Mouse (Mus musculus) adrenal gland, adult 2 months (tissue): ENCODE measurements around the gene Vmn2r85. TPM values are rescaled to one million over a fixed set of nuclear protein-coding genes. Genes with fewer than 3 reads are reported as not detected.
"Not testable (repeated sequence)": the region's sequence is repeated elsewhere in the genome, so short reads cannot be mapped to it uniquely, and the experiment has no call there.

Experiments used
- DNase-seq: peaks from one replicate; pipeline ENCODE4 v3.0.0; 2021
- long read RNA-seq: library from polyadenylated mRNA; stranded (forward); transcript quantifications from one replicate; pipeline ENCODE4 v2.0.0, GENCODE M21; 2021
- polyA plus RNA-seq: library from polyadenylated mRNA; depleted of rRNA; stranded (reverse); fragments of >200 nt; gene quantifications from 2 replicates; pipeline ENCODE4 v1.2.3, GENCODE M21; 2012; rRNA removed
- total RNA-seq, 2 experiments: library from RNA; stranded (reverse); gene quantifications; 2 replicates each; pipeline ENCODE4 v1.2.3; 2021

Vmn2r85 gene
- total RNA-seq (not detected), polyA plus RNA-seq (not detected in 2 replicates)
- long read RNA-seq, result 0 reads

DNA sequence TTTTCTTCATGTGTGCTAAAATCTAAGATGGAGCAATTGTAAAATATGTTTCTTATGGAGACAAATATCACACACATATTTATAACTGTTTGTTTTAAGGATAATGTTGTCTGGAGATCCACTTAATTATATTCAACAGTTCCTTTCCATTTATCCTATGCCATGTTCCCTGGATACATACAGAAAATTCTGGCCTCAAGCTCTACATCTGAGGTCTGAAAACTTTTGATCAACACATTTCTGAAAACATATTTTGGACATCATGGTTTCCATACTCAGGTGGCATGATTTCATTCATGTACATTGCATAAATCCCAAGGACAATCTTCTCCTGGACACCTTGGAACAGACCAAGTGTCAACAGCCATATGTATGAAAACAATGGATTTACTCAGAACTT, at the start of gene Vmn2r85:
Vmn2r85 (minus strand) TSS at position 101 of the 400 bp plus-strand sequence.
- DNase-seq, result not testable (repeated sequence)

DNA sequence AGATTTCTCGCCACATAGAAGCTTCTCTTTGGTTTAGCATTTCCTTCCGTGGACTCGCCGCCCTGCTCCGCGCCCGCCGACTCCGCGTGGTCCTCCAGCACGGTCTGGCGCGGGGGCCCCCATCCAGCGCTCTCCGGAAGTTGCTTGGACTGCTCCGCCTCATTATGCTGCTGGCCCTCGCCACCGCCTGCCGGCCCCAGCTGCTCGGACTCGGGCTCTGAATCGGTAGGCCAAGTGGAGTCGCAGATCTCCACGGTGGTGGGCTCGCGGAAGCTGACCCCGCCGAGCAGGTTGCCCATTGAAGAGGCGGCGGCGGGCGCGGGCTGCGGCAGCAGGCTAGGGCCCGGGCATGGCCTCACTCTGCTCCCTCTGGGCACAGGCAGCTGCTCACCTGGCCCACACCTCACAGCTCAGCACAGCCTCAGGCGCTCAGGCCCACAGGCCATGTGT, 40.8 kb upstream of the Vmn2r85 start:
- DNase-seq, result peak; percentile 29

DNA sequence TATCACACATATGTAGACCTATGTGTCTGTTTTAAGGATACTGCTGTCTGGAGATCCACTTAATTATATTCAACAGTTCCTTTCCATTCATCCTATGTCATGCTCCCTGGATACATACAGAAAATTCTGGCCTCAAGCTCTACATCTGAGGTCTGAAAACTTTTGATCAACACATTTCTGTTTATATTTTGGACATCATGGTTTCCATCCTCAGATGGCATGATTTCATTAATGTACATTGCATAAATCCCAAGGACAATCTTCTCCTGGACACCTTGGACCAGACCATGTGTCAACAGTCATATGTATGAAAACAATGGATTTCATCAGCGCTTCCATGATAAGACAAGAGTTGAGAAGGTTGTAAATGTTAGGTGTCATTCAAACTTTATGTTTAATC, 26.4 kb upstream of the Vmn2r85 start, which contains the start of gene Vmn2r86:
Vmn2r86 (minus strand) TSS at position 101 of the 400 bp plus-strand sequence.
- DNase-seq, result not testable (repeated sequence)

DNA sequence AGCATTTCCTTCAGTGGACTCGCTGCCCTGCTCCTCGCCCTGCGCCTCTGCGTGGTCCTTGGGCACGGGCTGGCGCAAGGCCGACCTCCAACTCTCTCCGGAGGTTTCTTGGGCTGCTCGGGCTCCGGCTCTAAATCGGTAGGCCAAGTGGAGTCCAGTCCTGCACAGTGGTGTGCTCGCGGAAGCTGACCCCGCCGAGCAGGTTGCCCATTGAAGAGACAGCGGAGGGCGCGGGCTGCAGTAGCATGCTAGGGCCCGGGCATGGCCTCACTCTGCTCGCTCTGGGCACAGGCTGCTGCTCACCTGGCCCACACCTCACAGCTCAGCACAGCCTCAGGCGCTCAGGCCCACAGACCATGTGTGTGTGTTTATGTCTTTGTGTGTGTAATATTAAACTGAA, 15.3 kb upstream of the Vmn2r85 start:
- no peak for DNase-seq

DNA sequence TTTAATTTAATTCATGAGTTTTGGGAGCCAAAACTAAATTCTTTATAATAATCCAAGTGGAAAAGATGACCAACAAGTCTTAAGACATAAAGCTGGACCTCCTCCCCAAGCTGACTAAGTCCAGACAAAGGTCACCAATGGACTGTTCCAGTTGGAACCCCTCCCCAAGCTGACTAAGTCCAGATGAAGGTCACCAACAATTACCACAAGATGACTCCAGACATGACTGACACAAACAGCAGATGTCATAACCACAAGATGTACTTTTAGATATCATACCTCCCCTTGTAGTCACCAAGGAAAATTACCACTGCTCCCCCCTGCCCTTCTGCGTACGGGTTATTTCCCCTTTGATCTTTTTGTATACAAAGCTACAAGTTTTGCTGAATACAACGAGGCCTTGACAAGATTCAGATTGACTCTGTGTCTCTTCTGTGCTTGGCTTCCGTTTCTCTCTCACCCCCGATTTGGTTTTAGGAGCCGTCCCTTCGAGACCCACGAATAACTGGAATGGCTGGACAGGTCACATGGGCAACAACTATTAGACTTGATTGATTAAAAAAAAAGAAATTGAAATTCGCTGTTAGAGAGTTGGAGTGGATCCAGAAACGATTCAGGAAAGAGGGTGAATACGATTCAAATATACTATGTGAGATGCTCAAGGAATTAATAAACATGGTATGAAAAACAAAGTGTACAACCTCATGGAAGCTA, 4.8 kb upstream of the Vmn2r85 start:
- DNase-seq, result peak; percentile 48

DNA sequence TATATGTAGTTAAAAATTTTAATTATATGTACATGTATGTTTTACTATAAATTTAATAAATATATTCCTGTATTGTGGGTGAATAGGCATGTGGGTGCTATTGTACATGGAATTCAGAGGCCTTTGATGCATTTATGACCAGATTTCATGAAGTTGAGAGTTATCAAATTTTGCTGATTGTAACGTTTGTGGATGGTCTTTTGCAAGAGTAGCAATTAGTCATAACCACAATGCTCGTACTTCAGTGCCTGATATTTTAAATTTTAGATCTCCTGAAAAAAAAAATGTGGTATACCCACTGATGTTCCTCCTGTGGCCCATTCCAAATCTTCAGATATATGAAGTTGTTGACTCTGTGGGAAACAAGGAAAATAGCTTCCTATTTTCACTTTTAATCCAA, 7.1 kb downstream of the Vmn2r85 start:
- DNase-seq, result not testable (repeated sequence)

DNA sequence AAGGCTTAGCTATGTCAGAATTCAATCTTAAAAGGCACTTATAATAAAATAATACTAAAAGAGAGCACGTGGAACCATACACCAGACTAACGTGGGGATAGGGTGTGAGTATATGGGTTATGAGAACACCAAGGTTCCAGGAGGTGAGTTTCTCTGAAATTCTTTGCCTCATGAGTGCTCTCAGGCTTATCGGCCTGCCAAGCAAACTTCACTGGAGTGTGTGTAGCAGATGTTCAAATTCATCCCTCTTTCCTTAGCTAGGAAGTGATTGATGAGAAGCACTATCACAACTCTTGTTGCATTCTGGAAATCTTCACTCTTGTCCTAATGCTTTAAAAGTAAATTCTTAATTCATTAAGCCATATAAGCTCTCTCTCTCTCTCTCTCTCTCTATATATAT, 9.1 kb downstream of the Vmn2r85 start:
- DNase-seq, result no peak

GRCm38 (mm10) chr10:130419954-130420353, 9.5 kb downstream of the Vmn2r85 start:
- DNase-seq, result not testable (repeated sequence)

- DNase-seq, result not testable (repeated sequence)
Observed at GRCm38 (mm10) chr10:130416352-130416751, 13.2 kb downstream of the Vmn2r85 start.

DNA sequence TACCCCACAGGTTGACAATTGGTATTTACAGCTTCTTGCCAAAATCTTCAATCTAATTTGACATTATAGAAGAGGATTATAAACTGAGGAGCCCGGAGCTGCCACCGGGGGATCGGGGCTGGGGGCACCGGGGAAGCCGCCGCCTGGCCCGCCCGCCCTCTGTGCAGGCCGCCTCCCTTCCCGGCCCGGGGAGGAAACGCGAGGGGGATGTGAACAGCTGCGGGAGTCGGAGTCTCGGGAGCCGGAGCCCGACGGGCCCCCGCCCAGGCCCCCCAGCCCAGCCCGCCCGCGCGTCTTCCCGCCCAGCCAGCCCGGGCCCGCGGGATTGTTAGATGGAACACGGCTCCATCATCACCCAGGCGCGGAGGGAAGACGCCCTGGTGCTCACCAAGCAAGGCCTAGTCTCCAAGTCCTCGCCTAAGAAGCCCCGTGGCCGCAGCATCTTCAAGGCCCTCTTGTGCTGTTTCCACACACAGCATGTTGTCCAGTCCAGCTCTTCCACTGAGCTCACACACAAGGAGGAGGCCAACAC, 17.3 kb downstream of the Vmn2r85 start:
- not testable (repeated sequence) for DNase-seq

DNA sequence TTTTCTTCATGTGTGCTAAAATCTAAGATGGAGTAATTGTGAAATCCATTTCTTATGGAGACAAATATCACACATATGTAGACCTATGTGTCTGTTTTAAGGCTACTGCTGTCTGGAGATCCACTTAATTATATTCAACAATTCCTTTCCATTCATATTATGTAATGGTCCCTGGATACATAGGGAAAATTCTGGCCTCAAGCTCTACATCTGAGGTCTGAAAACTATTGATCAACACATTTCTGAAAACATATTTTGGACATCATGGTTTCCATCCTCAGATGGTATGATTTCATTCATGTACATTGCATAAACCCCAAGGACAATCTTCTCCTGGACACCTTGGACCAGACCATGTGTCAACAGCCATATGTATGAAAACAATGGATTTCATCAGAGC, 35.3 kb downstream of the Vmn2r85 start, which contains the start of gene Vmn2r84:
Vmn2r84 (minus strand) TSS at position 101 of the 400 bp plus-strand sequence.
- no peak for DNase-seq

DNA sequence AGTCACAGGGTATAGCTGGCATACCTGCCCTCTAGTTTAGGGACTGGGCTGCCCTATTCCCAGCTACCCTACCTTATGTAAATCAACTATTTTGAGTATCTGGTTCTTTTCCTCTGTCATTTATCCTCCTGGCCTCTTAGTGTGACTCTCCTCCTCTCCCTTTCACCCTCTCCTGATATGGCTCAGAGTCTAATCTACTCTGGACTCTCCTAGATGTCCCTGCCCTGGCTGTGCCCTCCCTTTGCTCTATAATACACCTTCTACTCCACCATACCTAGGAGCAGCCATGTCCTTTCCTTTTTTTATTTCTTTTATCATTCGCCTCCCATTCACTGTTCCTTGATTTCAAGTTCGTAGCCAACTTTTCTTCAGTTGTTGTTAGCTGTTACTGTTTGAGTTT, 54.4 kb downstream of the Vmn2r85 start:
- DNase-seq, result no peak

DNA sequence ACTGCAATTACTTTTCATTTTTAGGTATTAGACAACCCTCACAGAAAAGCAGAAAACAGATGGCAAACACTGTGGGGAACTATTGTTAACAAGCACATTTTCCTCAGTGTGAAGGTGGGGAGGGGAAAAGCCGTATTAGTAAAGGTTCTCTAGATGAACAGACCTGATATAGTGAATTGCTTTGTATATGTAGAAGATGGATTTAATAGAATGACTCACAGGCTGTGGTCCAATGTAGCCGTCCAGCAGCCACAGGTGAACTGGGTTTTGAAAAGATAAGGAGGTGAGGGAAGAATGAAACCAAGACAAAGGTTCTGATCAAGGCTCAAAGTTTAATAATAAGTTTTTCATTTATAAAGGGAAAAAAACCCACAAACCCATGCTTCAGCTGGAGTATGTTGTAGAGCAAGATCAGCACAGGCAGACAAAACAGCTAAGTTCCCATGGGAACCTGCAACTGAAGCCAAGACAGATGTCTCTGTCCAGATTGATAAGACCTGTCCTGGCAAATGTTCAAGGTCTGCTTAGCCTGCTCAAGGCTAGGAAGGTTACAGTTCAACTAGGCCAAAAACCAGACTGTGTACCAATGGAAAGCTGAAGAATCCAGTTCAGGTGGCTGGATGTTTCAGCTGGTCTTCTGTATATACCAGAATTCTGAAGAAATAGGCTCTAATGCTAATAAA, 56.9 kb downstream of the Vmn2r85 start:
- DNase-seq, result no peak

GRCm38 (mm10) chr10:130371644-130372043, 57.9 kb downstream of the Vmn2r85 start:
- no peak for DNase-seq

- no peak for DNase-seq
Observed at GRCm38 (mm10) chr10:130370005-130370682, 59.4 kb downstream of the Vmn2r85 start.

- no peak for DNase-seq
Observed at GRCm38 (mm10) chr10:130368384-130368783, 61.1 kb downstream of the Vmn2r85 start.

DNA sequence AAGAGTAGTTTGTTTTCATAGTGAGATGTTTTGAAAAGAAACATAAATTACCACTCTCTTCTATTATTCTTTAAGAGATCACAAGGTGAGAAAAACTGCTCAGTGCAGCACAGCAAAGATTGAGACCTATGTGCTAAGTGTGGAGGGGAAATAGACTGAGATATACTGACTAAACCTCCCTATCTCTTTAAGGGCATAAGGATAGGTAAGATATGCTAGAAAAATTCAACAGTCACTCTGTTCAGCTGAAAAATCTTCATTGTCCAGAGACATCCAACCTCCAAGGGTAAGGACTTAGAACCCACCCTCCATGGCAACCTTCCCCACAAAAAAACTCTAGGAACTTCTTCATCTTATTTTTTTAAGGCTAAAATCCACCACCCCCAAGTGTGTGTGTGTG, 64.7 kb downstream of the Vmn2r85 start:
- no peak for DNase-seq

Other genes starting within 250 kb of the Vmn2r85 start
- not detected for gene Olfr826, start 245.5 kb downstream of the Vmn2r85 start, total RNA-seq
- not detected in 2 replicates for gene Olfr826, start 245.5 kb downstream of the Vmn2r85 start, polyA plus RNA-seq
- gene Olfr827, start 215.3 kb downstream of the Vmn2r85 start, total RNA-seq, result not detected
- gene Olfr827, start 215.3 kb downstream of the Vmn2r85 start, polyA plus RNA-seq, result not detected in 2 replicates
- gene Neurod4, start 149.5 kb downstream of the Vmn2r85 start, total RNA-seq, result 1 to 10 TPM in 1 of 2 experiments, under 1 TPM in 1; 0.61 to 1.1 TPM
- 0.08 TPM in 1 of 2 replicates, not detected in the other for gene Neurod4, start 149.5 kb downstream of the Vmn2r85 start, polyA plus RNA-seq
- under 1 TPM; 0.35 to 0.90 TPM for gene Tespa1, start 106.8 kb downstream of the Vmn2r85 start, total RNA-seq
- gene Tespa1, start 106.8 kb downstream of the Vmn2r85 start, polyA plus RNA-seq, result 0.09 TPM in 1 of 2 replicates, not detected in the other
- not detected for gene Vmn2r84, start 35.4 kb downstream of the Vmn2r85 start, total RNA-seq
- gene Vmn2r84, start 35.4 kb downstream of the Vmn2r85 start, polyA plus RNA-seq, result not detected in 2 replicates
- not detected for gene Vmn2r86, start 26.3 kb upstream of the Vmn2r85 start, total RNA-seq
- not detected in 2 replicates for gene Vmn2r86, start 26.3 kb upstream of the Vmn2r85 start, polyA plus RNA-seq
- not detected for gene Vmn2r87, start 67.7 kb upstream of the Vmn2r85 start, total RNA-seq
- not detected in 2 replicates for gene Vmn2r87, start 67.7 kb upstream of the Vmn2r85 start, polyA plus RNA-seq